Mouse (Mus musculus) layer of hippocampus, postnatal 25 days (tissue): Measurements from ENCODE around the gene 1700011L22Rik. TPM values are rescaled to one million over a fixed set of nuclear protein-coding genes. Genes with fewer than 3 reads are reported as not detected.

Experiments
- DNase-seq, 2 experiments: peaks; one replicate each; pipeline ENCODE4 v3.0.0; 2022; ENCODE audit warnings: mixed read lengths in 2 of 2, low spot score in 1 of 2; ENCODE audit errors: extremely low spot score in 1 of 2
- total RNA-seq, 2 experiments: library from RNA; stranded (reverse); gene quantifications; 2 replicates each; pipeline ENCODE4 v1.2.3; 2021

1700011L22Rik gene
- total RNA-seq, 2 experiments from 2014 or later, result not detected

DNA sequence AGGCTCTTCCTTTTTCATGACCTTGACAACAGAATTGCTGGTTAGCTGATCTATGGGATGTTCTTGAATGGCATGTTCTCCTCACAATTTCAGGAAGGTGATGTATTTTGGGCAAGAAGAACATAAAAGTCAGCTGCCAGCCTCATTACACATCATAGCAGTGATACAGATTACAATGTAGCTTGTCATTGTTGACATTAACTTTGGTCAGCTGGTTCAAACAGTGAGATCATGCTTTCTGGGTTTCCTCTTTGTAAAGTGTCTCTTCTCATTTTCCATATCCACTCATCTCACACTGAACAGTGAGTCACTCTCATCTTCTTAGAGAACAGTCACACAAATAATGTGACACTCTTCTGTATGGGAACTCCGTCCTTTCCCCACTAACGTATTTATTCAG lies 4.9 kb downstream of the 1700011L22Rik start:
- no peak for DNase-seq

DNA sequence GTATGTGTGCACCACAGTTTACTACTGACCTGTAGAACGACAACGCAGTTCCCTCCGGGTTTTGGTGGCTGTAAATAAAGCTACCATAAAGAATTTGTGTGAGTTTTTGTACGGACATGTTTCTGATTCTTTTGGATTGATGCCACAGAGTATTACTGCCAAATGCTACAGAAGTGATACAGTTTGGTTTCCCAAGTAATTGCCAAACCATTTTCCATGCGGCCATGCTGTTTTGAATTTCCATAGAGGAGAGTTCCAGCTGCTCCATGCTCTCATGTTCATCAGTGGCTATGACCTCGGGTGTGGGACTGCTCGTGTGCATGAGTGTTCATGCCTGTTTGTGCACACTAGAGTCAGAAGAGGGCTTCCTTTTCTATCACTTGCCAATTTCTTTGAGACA lies 8.4 kb downstream of the 1700011L22Rik start:
- DNase-seq, result no peak

DNA sequence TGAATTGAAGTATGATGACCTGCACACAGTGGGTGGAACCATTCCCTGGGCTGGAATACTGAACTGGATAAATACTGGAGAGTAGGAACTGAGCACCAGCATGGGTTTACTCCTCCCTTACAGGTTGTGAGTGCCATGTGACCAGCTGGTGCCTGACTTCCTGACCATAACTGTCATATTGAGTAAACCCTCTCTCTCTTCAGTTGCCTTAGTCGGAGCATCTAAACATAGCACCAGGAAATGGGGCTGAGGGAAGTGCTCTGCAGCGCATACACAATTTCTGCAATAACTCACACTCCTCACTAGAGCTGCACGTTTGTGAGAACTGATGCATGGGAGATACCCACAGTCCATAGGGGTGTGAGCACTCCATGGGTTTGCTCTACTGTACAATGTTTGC lies 9.1 kb downstream of the 1700011L22Rik start:
- DNase-seq, result no peak

DNA sequence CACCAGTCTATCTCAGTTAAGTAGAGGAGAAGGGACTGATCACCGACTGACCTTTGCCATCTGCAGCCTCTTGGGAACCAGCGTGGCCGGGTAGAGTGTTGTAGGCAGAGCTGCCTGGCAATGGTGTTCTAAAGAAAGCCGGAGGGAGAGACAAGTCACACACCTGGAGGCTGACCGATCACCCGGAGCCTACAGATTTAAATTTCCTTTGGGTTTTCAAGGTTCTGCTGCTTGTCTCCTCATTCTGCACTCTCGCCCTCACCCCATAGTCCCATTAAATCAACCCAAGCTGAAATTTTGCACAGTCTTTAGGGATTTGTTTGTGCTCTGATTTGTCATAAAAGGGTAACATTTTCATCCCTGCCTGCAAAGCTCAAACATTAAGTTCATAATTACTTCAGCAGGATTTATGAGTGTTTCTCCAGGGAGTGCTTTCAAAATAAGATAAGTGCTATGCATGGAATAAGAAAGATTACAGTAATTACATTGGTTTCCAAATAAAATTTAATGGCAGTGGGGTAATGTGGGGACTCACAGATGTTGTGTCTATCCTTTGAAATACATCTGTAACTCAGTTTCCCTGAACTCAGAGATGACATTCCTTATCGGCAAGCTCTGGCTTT lies 19.0 kb downstream of the 1700011L22Rik start:
- no peak for DNase-seq

DNA sequence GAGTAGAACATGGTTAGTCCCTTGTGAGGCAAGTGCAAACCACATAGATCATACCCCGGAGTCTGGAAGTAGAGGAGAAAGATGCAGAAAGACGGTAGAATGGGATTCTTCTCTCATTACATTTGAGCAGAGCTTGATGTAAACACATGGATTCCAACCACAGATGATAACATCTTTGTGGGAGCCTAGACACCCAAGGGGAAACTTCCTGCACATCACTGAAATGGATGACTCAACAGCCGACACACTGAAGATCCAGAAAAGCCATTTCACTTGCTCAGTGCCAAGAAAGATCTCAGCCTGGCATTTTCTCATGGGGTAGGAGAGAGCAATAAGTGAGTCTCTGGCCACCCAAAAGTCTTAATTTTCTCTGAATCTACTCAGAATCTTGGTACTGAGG lies 20.5 kb downstream of the 1700011L22Rik start:
- no peak for DNase-seq

DNA sequence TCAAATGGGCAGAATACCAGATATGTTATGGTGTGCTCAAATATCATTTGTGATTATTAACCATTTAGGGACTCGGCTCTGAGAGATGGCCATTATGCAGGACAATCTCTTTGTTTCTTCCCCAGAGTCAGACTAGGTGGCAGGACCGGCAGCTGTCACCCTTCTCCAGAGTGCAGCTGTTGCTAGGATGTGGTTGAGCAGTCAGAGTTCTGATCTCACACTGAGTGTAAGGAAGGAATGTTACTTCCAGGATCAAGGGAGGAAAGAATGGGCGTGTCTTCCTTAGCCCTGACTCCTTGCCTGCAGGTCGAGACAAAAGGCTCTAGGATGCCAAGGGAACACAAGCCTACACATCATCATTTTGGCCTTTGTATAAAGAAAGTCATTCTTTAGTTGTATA lies 21.2 kb downstream of the 1700011L22Rik start:
- DNase-seq, result no peak

DNA sequence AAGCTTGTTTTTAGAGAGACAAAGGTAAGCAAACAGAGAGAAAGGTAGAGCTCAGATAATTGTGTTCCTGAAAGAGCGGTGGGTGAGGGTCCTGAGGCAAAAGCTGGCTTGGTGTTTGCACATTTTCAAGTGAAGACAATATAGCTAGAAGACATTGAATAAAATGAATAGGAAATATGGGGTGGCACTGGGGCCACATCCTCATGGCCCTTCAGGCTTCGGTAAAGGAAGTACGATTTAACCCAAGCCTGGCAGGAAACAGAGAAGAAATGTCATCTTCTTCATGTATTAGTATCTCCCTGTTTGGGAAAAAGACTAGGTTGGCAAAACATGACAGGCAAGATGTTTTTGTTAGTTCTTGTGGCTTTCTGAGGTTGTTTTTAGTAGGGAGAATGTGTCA lies 22.3 kb downstream of the 1700011L22Rik start:
- no peak for DNase-seq

DNA sequence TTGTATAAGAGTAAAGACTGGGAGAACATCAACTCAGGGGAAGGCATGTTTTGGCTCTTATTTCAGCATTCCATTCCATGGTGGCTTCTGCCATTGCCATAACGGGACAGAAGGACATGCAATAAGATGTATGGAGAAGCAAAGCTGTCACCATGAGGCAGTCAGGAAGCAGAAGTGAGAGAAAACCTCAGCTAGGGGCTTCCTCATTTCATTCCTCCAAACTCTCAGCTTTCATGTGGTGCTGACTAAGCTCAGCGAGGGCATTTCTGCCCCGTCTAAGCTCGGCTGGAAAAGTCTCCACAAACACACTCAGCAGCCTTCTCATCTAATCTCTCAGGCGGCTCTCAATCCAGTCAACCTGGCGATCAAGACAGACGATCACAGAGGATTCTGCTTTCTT lies 22.8 kb downstream of the 1700011L22Rik start:
- DNase-seq, result no peak

DNA sequence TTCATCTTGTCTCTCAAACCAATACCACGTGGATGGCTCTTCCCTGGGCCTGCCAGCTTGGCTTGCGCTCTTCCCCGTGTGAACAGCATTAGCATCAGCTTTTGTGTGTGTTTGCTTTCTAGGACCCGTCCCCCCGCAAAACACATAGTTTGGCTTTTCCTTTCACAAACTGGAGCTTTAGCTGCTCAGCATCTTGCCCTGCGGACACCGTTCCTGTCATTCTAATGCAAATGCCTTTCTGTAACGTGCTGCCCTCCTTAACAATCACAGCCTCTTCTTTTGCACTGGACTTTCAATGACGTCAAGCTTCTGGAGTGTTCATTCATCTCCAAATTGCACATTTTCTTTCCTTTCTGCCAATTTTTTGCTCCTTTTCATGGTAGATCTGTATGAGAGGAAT lies 24.0 kb downstream of the 1700011L22Rik start:
- no peak for DNase-seq

DNA sequence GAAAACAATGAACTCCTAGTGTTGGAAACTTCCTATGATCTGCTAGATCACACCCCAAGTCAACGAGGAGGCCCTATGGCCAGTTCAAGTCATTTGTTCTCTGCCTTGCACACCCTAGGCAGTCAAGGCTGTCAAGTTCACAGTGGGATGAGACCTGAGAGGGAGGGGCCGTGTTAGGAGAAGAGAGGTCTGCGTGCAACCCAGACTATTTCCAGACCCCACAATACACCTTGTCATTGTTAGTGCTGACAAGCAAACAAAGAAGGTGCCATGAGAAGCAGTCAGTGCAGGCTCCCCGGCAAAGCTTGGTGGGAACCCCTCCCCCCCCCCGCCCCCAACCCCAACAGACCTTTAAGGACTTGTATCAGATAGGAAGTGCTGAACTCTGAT lies 25.6 kb downstream of the 1700011L22Rik start:
- DNase-seq, result no peak

DNA sequence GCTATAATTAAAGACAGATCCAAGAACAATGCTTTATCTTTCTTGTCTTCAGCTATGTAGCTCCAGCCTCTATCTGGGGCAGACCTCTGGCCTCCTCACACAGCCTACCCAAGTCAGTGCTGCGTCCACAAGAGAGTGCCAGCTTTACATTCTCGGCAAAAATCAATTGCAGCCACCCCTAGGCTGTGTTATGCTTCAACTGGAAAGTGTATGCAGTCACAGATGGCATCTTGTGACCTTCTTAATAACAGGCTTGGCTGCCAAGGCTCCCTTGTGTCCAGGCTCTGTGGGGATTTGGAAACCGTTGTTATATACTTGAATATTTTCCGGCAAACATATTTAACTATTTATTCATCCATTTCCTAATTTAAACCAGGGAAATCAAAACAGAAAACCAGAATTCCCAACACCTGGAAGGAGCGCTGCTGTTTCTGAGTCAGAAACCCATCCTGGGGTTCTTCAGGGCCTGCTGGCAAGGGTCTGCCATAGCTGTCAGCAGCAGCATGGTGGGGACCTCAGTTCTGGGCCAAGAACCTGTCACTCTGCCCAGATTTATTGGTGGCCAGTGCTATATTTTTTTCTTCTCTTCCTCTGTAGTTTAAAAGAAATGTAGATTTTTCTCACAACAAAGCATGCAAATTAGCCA lies 26.1 kb downstream of the 1700011L22Rik start:
- no peak for DNase-seq

DNA sequence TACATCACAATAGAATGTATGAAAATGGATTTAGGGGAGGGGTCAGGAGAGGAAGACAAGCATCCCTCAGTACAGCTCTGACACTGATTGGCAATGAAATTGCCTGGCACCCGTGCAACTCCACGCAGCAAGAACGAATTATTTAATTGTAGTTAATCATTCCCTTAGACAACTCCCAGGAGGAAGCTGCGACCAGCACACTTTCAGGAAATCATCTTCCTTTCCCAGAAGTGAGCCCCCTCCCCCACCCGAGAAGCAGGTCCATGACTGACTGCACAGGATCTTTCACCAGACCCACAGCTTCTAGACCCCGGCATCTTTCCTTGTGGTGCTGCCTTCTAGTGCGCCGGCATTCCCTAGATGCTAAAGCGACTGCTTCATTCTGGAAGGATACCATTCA lies 36.7 kb downstream of the 1700011L22Rik start:
- no peak for DNase-seq

DNA sequence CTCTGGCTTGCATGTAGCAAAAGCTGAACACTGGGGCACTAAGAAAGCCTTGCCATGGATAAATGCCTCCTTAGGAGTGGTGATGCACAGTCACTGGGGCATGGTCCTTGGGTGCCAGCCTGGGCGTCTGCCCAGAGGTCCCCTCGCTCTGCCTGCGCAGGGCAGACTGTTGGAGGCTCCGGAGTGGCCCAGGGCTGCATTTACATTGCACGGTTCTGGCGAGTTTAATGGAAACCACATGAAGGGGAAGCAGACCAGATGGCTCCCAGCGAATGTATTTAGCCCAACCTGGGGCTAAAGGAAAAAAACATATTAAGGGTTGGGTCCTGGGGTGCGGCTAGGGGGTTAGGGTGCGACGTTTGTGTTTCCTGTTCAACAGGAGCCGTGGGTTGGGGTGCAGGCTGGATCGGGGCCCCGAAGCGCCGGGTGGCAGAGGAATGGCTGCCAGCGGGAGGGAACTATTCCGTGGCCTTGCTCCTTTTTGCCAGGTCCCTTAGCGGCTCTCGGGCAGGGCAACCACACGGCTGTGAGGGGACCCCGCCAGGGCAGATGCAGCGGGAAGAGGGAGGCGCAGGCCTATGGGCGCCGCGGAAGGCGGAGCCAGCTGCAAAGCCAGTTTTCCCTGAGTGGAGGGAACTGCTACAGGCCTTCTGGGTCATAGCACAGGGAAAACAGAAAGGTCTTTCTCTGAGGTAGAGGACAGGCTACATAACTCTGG lies 38.6 kb downstream of the 1700011L22Rik start:
- peak; percentile 14 for DNase-seq

DNA sequence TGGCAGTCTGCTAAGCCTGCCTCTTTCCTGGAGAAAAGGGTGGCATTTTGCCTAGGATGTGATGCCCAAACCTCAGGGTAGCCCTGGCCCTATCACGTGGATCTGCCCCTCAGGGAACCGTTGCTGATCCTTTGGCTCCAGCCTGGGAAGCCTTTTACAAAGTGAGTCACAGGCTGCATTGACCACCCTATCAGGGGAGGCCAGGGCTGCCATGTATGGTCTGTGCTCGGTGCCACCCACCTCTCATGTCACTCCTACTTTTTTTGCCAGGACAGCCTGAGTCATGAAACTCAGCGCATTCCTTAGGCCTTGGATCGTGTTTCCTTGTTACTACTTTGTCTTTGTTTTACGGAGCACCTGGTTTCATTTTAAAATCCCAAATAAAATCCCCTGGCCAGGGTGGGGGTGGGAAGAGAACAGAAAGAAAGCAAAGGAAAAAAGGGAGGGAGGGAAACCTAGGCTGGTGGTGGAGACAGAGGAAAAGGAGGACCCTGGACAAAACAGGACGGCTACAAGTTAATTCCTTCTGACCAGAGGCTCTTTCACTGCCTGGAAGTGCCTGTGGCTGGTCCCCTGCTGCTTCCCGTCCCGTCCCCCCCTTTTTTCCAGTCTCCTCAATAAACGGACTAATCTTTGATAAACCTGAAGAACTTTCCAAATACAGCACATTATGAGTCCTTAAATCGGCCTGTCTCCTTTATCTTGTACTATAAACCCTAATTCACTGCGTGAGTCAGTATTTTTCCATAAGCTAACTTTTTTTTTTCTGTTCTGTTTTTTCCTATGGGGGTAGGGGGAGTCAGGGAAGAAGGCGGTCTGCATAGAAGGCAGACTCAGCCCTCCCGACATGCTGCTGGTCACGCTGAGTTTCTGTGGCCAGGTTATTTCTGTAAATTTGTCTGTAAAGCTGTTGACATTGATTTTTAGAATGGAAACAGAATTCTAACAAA lies 39.4 kb downstream of the 1700011L22Rik start:
- no peak for DNase-seq

DNA sequence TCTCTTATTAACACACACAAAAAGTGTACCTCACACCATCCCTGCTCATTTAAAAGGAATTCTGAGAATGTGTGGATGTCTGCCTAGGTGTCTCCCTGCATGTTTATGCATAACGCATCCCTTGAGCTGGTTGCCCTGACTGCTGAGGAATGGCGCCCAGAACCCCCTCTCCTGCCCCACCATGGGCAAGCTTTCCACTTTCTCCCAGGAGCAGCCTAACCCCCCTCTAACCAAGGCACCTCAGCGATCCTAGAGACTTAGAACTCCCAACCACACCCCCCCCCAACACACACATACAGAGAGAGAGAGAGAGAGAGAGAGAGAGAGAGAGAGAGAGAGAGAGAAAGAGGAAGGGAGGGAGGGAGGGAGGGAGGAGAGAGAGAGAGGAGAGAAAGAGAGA lies 40.2 kb downstream of the 1700011L22Rik start:
- no peak for DNase-seq

DNA sequence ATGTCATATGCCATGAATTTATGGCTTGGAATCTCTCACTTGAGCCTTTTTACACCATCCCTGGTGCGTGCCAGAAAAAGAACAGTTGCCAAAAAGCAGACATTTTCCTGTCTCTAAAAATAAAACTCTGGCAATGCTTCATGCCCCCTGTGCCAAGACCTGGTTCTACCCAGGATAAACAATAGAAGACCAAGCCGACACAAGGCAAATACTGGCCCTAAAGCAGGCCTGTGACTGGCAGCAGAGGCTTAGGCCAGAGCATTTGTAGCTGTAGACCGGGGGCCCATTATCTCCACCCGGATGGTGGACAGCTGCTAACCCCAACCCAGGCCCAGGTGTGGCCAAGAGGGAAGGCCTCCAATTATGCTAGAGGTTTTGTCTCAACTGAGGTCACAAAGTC lies 41.5 kb downstream of the 1700011L22Rik start:
- DNase-seq, result no peak

DNA sequence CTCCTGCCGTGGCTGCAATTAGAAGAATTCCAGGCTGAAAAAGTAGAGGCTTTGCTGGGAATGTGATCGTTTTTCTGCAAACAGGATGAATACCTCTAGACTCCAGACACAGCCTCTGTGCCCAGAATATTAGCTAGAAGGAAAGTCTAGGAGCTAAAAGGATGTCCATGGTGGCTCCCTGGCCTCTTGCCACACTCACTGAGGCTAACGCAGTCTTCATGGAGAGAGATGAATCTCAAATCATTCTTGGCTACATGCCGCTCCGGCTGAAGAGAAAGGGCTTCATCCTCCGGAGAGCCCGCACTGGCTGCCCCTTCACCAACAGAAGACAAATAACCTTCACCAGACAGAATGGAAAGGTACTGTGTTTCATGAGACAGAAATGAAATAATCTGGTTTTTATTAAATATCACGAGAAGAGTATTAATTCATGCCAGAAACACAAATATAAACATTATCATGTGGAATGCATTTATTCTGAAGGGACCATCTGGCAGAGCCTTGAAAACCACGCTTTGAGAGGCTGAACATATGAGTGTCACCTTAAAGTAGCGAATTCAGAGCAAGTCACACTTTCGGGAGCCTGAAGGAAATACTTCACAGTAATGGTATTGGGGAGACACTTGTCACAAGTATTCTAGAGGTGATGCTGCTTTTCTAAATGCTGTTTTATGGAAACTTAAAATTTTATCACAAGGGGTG lies 46.8 kb downstream of the 1700011L22Rik start:
- no peak for DNase-seq

DNA sequence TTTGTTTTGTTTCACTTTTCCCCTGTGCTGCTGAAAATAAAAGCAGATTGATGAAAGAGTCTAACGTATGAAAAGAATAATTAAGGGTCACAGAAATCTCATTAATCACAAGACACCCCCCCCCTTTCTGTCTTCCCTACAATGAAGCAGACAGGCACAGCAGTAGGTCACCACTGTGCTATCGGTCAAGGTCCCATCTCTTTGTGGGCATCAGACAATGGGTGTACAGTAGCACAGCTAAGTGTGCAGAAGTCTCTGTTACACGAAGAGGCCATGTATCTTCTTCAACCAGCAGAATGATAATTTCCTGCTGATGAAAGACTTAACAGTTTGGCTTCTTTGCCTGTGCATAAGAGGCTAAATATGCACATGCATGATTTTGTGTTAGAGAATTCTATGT lies 49.7 kb downstream of the 1700011L22Rik start:
- no peak for DNase-seq

DNA sequence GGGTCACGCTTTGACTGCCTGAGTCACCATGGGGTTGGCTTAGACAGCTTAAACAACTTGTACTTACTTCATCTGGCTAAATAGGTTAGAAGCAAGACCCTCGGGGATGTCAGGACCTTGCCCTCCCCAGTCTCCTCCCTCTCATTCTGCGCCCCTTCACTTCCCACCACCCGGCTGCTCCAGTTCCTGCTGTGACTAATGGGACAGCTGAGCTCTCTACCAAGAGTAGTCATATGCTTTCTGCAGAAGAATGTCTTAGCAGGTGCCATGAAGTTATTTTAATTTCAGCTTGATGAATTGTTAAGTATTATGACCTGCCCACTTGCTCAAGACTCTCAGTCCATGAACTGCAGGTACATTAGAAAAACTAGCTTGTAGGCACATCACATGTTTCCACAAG lies 51.9 kb downstream of the 1700011L22Rik start:
- DNase-seq, result no peak

DNA sequence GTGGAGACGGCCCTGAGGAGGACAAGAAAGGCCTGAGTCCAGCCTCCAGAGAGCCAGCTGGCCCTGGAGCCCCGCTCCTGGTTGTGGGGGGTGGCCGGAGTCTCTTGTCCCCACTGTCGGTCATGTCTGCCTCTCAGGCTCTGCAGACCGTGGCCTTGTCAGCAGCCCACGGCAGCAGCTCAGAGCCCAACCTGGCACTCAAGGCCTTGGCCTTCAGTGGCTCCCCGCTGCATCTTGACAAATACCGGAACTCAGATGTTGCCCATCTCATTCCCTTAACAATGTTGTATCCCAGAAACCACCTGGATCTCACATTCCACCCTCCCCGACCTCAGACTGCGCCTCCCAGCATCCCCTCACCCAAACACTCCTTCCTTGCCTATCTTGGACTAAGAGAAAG lies 58.3 kb downstream of the 1700011L22Rik start:
- DNase-seq, result no peak
